Mouse (Mus musculus) layer of hippocampus, adult 11-12 months (tissue): ENCODE results near the gene Hspa8.

Experiments
- DNase-seq: peaks from one replicate; pipeline ENCODE4 v3.0.0; 2022; ENCODE audit warnings: low spot score

Gene Hspa8

DNA sequence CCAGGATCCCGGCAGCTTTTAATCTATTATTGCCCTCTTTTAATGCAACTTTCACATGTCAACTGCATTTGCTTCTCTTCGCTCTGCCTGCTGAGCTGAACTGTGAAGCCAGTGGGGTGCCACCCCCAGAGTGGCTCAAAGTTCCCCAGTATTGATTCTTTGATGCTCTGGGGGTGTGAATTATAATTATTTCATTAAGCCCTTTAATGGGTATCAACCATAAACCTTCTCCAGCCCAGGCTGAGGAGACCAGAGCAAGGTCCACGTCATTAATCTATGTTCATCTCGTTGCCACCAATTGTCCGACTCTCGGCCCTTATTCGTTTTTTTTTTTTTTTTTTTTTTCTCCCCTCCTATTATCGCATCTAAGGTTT lies 8.1 kb downstream of the Hspa8 start:
- no peak for DNase-seq

DNA sequence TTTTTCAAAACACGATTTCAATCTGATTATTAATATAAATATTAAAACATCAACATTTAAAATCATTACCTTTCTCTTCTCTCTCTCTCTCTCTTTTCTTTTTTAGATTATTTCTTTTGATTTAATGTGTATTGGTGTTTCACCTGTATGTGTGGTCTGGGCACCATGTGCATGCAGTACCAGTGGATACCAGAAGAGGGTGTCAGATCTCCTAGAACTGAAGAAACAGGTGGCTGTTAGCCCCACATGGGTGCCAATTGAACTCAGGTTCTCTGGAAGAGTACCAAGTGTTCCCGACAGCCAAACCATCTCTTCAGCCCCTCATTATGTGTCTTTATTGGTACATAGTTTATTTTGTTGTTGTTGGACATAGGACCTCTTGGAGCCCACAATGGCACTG lies 11.1 kb downstream of the Hspa8 start:
- no peak for DNase-seq

DNA sequence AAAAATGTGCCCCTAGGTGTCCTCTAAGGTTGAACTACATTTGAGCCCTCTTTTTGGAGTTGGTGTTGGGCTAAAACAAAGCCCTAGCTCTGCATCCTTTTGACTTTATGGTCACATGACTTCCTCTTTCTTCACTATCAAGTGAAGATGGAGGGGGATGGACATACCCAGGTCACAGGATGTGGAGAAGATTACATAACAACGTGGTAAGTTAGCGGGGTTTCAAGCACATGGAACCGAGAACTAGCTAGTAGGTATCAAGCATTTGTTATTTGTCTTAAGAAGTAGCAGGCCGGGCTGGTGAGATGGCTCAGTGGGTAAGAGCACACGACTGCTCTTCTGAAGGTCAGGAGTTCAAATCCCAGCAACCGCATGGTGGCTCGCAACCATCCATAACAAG lies 13.3 kb downstream of the Hspa8 start:
- DNase-seq, result no peak

DNA sequence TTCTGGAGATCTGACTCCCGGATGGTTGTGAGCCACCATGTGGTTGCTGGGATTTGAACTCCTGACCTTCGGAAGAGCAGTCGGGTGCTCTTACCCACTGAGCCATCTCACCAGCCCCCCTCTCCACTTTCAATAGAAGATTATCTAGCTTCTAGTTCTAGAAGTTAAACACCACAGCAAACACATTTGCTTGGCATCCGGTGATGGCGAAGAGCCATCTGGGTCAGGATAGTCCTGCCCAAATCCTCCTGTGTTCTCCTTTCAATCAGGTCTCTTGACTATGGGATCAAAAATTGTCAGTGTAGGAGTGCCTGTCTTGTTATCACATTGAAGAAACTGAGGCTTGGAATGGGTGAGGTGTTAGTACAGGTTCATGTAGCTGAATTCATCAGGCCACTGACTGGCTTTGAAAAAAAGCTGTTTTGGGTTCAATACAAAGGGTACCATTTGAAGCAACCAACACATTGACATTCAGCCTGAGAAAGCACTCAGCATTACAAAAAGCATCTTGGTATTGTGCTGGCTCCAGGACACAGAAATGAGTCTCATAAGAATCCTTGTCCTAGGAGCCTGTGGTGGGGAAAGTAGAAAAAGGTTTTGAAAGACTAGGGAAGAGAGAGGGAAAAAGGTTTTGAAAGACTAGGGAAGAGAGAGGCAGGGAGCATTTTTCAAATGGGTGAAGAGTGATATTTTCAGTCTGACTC lies 16.7 kb downstream of the Hspa8 start:
- DNase-seq, result no peak

DNA sequence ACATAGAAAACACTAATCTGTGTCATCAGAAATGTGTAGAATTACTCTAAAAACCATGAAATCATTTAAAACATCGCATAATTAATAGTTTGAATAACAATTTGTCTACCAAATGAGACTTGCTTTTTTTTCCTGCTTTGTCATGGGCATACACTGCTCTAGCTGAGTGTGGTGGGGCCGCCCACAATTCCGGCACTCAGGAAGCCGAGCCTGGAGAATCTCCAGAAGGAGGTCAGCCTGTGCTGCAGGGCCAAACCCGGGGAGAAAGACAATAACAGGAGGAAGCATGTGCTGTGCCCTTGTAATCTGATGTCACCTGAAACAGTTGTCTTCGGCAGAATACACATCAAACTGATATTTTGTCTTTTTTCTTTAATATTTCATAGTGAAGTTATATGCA lies 24.8 kb downstream of the Hspa8 start:
- DNase-seq, result no peak

DNA sequence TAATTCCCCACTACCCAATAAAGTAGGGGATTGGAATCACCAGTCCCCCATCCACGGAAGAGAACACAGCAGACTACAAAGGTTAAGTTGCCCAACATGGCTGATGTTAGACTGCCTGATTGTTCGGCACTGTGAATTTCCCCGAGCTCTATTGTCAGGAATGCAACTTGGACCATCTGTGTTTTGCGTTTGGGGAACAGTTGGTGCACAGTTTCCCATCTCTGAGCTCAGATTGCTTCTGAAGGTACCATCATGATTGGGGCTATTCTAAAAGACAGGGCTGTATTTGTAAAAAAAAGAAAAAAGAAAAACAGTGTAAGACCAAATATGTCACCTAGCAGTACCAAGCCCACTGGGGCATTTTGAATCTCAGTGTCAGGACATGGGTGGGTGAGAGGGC lies 26.6 kb downstream of the Hspa8 start:
- no peak for DNase-seq

DNA sequence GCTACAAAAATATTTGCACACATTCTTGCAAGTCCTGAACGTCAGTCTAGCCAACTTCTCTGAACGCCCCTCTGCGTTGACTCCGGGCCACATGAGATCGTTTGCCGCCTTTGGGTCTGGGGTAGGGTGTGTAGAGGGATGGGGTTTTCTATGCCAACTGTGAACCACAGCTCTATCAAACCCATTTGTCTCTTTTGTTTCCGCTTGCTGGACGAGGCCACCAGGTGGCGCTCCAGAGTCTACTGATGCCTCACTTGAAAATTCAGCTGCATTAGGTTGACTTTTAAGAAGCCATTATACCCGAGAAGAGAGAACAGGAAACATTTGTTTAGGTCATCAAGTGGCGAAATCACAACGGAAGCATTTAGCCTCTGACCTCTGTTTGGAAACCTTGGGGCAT lies 33.8 kb downstream of the Hspa8 start:
- DNase-seq, result peak; percentile 83

DNA sequence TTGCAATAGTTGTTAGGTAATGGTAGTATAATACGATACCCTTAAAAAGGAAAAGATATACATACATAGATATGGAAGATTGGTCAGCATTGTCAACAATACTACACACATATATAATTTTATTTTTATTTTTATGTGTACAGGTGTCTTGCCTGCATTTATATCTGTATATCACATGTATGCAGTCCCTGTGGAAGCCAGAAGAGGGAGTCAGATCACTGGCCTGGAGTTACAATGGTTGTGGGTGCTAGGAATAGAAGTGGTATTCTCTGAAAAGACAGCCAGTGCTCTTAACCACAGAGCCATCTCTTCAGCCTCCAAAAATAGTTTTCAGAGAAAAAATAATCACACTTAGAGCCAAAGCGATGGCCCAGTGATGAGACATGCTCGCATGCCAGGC lies 35.9 kb downstream of the Hspa8 start:
- no peak for DNase-seq

DNA sequence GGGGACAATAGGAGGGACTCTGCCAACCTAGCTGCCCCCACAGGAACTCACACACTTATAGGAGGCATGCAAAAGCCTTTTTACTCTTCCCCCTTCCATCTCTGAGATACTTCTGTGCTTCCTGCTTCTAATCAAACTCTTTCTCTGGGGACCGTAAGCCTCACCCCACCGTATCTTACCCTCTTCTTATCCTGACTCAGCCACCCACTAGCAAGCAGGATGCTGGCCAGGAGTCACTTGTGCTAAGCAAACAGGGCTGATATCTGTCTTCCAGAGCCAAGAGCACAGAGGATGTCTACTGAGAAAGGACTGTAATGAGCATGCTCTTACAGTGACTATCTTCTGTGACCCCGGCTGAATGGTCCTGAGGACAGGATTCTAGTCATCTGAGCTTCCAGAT lies 38.9 kb downstream of the Hspa8 start:
- DNase-seq, result no peak

DNA sequence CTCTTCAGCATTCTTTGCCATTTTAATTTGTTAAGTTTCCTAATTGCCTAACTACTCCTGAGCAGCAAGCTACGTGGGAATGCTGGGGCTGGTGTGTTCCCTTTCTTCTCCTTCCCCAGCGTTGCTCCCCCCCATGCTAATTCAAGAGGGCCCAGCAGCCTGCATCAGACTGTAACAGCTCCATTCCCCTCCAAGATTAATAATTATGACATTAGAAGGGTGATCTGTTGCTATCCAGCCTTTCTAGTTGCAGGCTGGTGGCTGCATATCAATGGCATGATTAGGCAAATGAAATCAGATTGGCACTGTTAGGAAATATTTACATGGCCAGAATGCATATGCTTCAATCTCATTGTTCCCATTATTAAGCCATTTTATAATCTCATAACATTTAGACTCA lies 50.7 kb downstream of the Hspa8 start:
- DNase-seq, result no peak

DNA sequence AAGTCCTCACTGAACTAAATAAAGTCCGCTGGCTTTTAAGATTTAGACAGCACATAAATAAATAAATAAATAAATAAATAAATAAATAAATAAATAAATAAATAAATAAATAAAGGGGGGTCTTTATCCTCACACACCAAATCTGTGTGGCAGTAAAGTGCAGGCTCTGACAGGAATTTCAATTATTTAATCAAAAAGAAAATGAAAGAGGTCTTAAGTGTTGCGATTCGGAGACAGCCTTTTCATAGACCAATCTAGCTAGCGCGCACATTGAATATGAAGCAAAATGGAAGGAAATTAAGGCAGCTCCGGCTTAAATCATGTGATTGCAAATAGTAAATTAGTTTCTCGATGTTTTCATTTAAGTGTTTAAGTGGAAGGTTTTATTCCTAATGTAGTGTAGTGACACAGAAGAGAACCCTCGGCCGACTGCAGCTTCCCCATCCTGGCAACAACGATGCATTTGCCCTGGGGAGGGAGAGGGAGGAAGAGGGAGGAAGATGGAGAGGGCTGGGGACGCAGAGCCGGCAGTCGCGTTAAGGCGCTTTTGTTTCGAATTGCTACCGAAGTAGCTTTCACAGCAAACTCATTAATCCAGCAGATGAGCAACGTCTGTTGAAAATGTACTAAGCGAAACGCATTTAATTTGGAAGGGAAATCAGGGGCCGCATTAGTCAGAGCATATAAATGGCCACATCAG lies 57.8 kb downstream of the Hspa8 start:
- no peak for DNase-seq

DNA sequence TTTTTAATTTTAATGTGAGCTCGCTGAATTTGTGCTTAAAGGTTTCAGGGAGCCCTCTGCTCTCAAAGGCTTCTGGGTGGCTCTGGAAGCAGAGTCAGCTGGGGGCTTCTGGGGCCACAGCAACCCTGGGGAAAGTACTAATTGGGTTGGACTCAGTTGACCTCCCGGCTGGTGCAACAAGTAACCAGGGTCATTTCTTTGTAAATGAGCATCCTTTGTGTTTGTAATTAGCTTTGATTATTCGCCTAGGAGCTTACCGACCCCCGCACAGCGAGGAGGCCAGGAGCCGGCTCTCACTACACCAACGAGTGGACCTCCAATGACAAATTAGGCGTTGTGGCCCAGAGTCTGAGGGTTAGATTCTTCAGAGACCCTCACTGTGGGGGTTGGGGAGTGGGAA lies 58.4 kb downstream of the Hspa8 start:
- no peak for DNase-seq
